Mouse (Mus musculus) right cerebral cortex, postnatal 25 days (tissue): ENCODE measurements at regions not wholly inside any gene's neighbourhood (a gene's known extent, or its start where the extent isn't known, plus 50 kb on each side); places are given as distances from the start of the nearest gene placed in this dataset.
A peak's percentile ranks its signal among the peaks of the same experiment; 100 is the strongest.

ENCODE experiments used
- DNase-seq: peaks from one replicate; pipeline ENCODE4 v3.0.0; 2022

- DNase-seq, result no peak
Observed at GRCm38 (mm10) chr12:70590456-70591050, 137.7 kb downstream of the Tmx1 start.

- DNase-seq, result no peak
Observed at GRCm38 (mm10) chr12:70592821-70593220, 139.9 kb downstream of the Tmx1 start.

- no peak for DNase-seq
Observed at GRCm38 (mm10) chr12:70598211-70598701, 145.4 kb downstream of the Tmx1 start.

- DNase-seq, result no peak
Observed at GRCm38 (mm10) chr12:70599731-70600130, 146.8 kb downstream of the Tmx1 start.

GRCm38 (mm10) chr12:70603869-70604268 is 151.0 kb downstream of the Tmx1 start:
- DNase-seq, result no peak

GRCm38 (mm10) chr12:70608672-70609071 is 155.8 kb downstream of the Tmx1 start:
- no peak for DNase-seq

- DNase-seq, result no peak
Observed at GRCm38 (mm10) chr12:70609116-70609871, 156.4 kb downstream of the Tmx1 start.

- DNase-seq, result no peak
Observed at GRCm38 (mm10) chr12:70611891-70612290, 159.0 kb downstream of the Tmx1 start.

- DNase-seq, result no peak
Observed at GRCm38 (mm10) chr12:70613244-70613643, 160.3 kb downstream of the Tmx1 start.

- DNase-seq, result no peak
Observed at GRCm38 (mm10) chr12:70614101-70614500, 161.2 kb downstream of the Tmx1 start.

GRCm38 (mm10) chr12:70614686-70615085 is 161.8 kb downstream of the Tmx1 start:
- no peak for DNase-seq

- DNase-seq, result no peak
Observed at GRCm38 (mm10) chr12:70615123-70615522, 162.2 kb downstream of the Tmx1 start.

GRCm38 (mm10) chr12:70616049-70616448 is 163.2 kb downstream of the Tmx1 start:
- DNase-seq, result no peak

- DNase-seq, result no peak
Observed at GRCm38 (mm10) chr12:70616487-70616886, 163.6 kb downstream of the Tmx1 start.

- no peak for DNase-seq
Observed at GRCm38 (mm10) chr12:70617024-70617423, 164.1 kb downstream of the Tmx1 start.

- no peak for DNase-seq
Observed at GRCm38 (mm10) chr12:70617979-70618378, 165.1 kb downstream of the Tmx1 start.

GRCm38 (mm10) chr12:70619436-70619835 is 166.5 kb downstream of the Tmx1 start:
- no peak for DNase-seq

GRCm38 (mm10) chr12:70622019-70622418 is 169.1 kb downstream of the Tmx1 start:
- DNase-seq, result no peak

GRCm38 (mm10) chr12:70624298-70624980 is 171.5 kb downstream of the Tmx1 start:
- DNase-seq, result peak; percentile 78

- no peak for DNase-seq
Observed at GRCm38 (mm10) chr12:70627638-70628037, 174.7 kb downstream of the Tmx1 start.

GRCm38 (mm10) chr12:70628384-70629365 is 175.8 kb downstream of the Tmx1 start:
- no peak for DNase-seq

GRCm38 (mm10) chr12:70629371-70629770 is 176.5 kb downstream of the Tmx1 start:
- no peak for DNase-seq

- DNase-seq, result no peak
Observed at GRCm38 (mm10) chr12:70631281-70631680, 178.4 kb downstream of the Tmx1 start.
